Mouse (Mus musculus) spleen, postnatal 14 days (tissue): ENCODE data around the gene Vmn2r27.

Source experiments
- DNase-seq, 2 experiments: peaks; one replicate each; pipeline ENCODE4 v3.0.0; 2021 to 2022; ENCODE audit warnings: low spot score in 2 of 2

The Vmn2r27 gene

DNA sequence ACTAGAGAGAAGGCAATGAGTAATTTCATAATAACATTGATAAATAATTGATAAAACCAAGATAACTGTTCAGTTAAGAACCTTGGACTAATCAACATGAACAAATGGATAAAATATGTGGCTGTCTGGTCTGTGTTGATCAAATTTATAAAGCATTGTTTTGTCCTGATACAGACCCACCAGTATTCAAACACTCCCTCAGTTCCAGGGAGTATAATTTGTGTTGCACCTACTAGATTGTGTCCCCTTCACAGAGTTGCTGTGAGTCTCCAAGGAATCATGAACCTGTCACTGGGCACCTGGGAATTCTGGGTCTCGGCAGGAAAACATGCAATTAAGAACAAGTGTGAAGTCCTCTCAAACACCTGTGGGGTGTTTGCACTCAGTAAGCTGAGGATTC is at the start of gene Vmn2r27:
Gene Vmn2r27, minus strand, starts transcription at position 101 of the 400 bp plus-strand sequence.
- DNase-seq: no peak

GRCm38 (mm10) chr6:124278291-124278690 is 46.6 kb upstream of the Vmn2r27 start:
- DNase-seq: no peak

- DNase-seq: no peak
Measured at GRCm38 (mm10) chr6:124277641-124278040, 46.0 kb upstream of the Vmn2r27 start.

- no peak for DNase-seq
Measured at GRCm38 (mm10) chr6:124273231-124273880, 41.7 kb upstream of the Vmn2r27 start.

- DNase-seq: peak; percentile 48 to 73
Measured at GRCm38 (mm10) chr6:124262696-124263095, 31.0 kb upstream of the Vmn2r27 start.

DNA sequence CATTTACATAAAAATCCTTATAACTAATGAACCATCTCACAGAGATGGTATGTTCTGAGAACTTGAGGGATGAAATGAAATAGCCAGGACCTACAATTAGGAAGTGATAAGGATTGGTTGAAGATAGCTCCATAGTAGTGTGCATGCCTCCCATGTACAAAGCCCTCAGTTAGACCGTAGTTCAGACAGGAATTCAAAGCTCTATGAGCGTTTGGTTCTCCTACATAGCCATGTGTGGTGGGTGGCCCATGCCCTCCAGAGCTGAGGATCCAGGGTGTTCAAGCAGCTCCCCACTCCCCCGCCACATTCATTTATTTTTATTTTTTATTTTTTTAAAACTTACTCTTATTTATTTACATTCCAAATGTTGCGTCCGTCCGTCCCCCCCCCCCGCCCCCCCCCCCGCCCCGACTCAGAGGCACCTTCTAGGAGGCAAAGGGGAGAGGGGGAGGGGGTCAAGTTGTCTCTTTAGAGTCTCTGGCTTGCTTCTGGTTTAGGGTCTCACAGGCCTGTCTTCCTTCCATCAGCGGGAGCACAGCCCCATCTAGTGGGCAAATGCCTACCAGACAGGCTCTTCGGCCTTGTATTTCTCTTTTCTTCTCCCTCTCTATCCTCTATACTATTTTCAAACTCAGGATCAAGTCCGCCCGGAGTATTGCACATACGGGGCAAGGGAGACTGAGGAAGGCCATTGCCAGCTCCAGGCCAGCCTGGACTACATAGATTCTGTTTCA is 28.7 kb upstream of the Vmn2r27 start:
- peak; percentile 30 to 55 for DNase-seq

- DNase-seq: no peak
Measured at GRCm38 (mm10) chr6:124255721-124256470, 24.2 kb upstream of the Vmn2r27 start.

- peak in 1 of 2 experiments; percentile 2 for DNase-seq
Measured at GRCm38 (mm10) chr6:124202116-124202515, 29.5 kb downstream of the Vmn2r27 start.

DNA sequence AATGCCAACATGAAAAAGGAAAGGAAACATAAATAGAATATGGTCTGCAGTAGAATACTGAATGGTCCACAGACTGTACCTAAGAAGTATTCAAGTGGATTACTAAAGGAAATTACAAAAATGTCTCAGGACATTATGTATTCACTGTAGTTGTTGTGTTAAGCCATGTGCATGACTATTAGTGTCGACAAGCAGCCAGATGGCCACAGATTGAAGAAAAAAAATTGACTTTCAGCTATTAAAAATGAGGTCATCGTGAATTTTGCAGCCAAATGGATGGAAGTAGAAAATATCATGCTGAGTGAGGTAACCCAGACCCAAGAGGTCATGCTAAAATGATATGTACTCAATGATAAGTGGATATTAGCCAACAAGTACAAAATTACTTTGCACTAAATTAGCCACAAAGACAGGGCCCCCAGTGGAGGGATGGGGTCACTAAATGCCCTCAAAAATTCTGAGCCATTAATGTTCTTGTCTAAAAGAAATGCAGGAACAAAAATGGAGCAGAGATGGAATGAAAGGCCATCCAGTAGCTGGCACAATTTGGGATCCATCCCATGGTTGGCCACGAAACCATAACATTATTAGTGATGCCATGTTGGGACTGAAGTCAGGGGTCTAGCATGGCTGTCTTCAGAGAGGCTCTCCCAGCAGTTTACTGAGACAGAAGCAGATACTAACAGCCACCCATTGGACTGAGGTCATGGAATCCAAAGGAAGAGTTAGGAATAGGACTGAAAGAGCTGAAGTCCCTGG is 63.0 kb downstream of the Vmn2r27 start:
- DNase-seq: no peak

DNA sequence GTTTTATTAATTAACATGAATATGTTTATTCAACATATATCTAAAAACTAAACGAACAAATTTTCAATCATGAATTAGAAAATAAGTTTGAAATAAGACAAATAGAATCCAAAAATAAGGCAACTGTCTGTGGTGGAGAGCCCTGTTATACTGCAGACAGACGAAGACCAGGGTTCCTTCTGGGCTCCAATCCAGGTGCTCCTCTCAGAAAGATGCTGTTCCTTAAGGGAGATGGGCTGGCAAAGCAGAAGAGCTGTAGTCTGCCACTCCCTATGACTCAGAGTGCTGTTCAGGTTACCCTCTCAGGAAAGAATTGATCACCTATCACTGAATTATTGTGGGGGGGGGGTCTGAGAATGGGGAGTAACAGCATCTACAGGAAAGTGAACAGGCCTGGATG is 65.1 kb downstream of the Vmn2r27 start:
- DNase-seq: no peak

- no peak for DNase-seq
Measured at GRCm38 (mm10) chr6:124149808-124150207, 81.8 kb downstream of the Vmn2r27 start.
